In the genomic region with DNA sequence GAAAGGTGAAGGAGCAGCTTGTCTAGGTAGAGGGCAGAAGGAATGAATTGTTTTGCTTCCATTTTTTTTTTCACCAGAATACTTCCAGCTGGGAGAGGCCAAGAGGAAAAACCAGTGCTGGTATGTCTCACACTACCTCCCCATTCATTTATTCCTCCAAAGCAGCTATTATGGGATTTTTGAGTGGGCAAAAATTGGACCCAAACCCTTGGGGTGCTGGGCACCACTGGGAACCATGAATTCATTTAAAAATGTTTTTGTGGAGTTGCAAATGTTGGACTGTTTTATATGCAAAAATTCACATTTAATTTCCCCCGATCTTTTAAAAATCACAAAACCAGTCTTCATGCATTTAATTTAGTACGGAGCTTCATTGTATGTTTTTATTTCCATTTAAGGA, we compare ENCODE assay signal across 18 mouse cellular contexts.
"Had no signal": no experiment of that assay in that cellular context is flagged by ENCODE, and none has a peak within 500 bp of the region (broad histone marks: within the 10 kb centered on the region; RNA-seq: fewer than 3 reads in every experiment).

No protein-coding gene starts in this region.

- H3K36me3 ChIP-seq: liver, embryonic 12.5 days; neural tube, embryonic 13.5 days had no signal

- ATAC-seq: inflammation-experienced regulatory T-cells, adult 6 months; liver, embryonic 12.5 days; midbrain, embryonic 16.5 days had no signal

- H3K4me3 ChIP-seq: liver, embryonic 12.5 days; megakaryocyte, embryonic 14.5 days; neural tube, embryonic 13.5 days had no signal

- DNase-seq: kidney, adult 11 months; kidney, postnatal 10 days; kidney, postnatal 4 days; layer of hippocampus, adult 9-11 months; left cerebral cortex, postnatal 4 days; lung, embryonic 14.5 days; lung, postnatal 14 days; retina, postnatal 1 day; right cerebral cortex, postnatal 14 days; thymus, adult 2 months; thymus, postnatal 25 days had no signal

- H3K4me1 ChIP-seq: liver, embryonic 12.5 days; megakaryocyte, embryonic 14.5 days had no signal

- H3K4me2 ChIP-seq: liver, embryonic 12.5 days; lung, embryonic 14.5 days; midbrain, embryonic 11.5 days; neural tube, embryonic 13.5 days had no signal

- H3K27ac ChIP-seq: liver, embryonic 12.5 days; macrophage; neural tube, embryonic 13.5 days had no signal

- H3K27me3 ChIP-seq: neural tube, embryonic 13.5 days had no signal

- H3K9ac ChIP-seq: liver, embryonic 12.5 days; lung, embryonic 14.5 days; neural tube, embryonic 13.5 days had no signal

- H3K9me3 ChIP-seq: liver, embryonic 12.5 days; megakaryocyte, embryonic 14.5 days; neural tube, embryonic 13.5 days had no signal
